Mouse (Mus musculus) heart, postnatal 4 days (tissue): ENCODE measurements around the gene Atxn1. TPM values are rescaled to one million over a fixed set of nuclear protein-coding genes. Genes with fewer than 3 reads are reported as not detected.

Source experiments
- DNase-seq: peaks from one replicate; pipeline ENCODE4 v3.0.0; 2021
- total RNA-seq, 2 experiments: library from RNA; stranded (reverse); gene quantifications; 2 replicates each; pipeline ENCODE4 v1.2.3; 2021

The Atxn1 gene
- total RNA-seq, 2 experiments from 2014 or later = 44.4 to 45.6 TPM

DNA sequence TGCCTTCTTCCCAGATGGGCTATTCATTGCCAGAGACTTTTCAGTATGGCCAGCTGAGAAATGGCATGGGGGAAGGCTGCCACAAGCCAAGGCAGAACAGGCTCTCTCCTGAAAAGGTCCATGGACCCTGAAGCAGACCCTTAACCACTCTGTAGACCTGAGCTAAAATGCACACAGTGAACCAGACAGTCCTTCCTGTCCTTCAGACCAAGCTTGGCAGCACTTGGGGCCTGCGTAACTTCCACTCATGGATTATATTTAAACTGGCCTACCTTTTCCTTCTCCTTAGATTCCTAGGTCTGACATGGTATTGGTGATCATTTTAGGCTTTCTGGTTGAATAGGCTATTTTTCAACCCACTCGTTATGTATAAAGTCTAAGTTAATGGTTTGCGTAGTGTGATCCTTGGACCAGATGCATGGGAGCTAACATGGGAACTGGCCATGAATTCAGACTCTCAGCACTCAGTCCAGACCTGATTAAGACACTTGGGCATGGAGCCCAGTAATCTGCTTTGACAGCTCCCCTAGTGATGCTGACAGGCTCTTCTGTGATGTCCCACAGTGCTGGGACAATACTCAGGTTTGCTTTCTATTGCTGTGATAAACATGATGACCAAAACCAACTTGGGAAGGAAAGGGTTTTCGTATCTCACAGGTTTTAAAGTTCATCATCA, 341.8 kb downstream of the Atxn1 start:
- DNase-seq = peak; percentile 72

DNA sequence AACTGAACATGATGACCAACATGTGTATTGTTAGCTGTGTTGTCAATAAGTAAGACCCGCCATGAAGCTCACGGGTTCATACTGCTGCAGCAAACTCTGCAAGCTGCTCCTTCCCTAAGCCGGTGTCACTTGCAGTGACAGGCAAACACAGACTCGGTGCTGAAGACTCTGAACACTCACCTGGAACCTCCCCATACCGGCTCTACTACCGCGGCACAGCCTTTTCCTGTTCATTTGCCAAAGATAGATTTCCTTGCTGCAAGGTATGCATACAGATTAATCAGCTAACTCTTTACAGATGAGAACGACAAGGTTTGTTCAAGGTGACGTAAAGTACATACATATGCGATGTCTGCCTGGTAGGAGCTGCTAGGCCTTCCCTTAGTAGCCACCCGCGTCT, 344.1 kb downstream of the Atxn1 start:
- DNase-seq = no peak

DNA sequence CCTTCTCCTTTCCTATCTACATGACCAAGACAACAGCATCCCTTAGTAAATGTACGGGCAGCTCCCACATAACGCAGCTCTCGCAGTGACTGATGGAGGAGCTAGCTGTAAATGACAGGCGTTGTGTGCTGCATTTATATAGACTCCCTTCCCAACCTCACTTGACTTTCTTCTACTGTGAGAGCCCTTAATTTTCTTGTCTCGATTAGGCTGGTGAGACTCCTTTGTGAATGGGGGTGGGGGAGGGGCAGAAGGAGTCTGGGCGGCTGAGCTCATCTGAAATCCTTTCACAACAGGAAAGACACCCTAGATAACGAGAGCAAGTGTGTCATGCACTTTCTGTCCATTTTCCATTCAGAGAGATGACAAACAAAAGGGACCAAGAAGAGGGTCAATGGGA, 344.5 kb downstream of the Atxn1 start:
- DNase-seq = no peak

DNA sequence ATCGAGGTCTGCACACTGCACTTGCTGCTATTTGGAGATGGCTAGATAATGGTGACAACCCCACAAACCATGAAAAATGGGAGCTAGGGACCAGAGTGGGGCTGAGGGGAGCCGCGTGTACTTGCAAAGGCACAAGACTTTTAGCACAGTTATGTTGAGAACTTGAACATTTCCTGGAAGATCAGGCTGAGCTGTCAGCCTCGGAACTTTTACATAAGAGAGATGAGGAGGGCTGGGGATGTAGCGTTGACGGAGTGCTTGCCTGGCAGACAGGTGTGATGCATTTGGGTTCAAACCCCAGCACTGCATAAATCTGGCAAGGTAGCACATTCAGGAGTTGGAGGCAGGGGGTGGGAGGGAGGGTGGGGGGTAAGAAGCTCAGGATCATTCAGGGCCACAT, 346.8 kb downstream of the Atxn1 start:
- DNase-seq = no peak

DNA sequence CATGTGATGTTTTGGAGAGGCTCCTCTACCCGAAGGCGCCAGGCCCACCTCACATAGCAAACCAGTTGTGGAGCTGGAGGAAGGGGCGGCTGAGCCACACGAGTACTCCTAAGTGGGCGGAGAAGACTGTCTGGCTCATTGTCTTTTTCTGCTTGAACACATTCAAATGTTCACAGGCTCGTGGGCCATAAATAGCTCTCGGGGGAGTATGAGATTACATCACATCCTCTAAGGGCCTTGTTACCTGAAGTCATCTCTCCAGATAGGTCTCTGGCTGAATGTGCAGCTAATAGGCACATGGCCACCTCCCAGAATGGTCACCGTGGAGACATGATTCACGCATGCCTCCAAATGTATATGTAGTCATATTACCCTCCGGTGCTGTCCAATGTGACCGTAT, 350.0 kb downstream of the Atxn1 start:
- no peak for DNase-seq

DNA sequence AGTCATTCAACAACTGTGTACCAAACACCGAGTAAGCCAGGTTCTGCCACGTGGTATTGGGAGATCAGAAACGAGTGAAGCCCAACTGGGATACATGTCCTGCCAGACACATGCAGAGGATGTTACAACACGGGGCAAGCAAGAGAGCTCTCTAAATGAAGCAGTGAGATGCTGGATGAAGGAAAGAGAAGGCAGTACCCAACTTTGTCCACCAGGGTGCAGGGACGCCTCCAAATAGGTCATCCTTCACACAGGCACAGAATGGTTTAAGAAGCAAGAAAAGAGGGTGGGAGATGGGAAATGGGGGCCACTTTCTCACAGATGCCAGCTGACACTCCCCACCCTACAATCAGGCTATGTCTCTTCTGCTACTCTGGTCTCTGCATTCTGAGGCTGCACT, 351.5 kb downstream of the Atxn1 start:
- peak; percentile 69 for DNase-seq

DNA sequence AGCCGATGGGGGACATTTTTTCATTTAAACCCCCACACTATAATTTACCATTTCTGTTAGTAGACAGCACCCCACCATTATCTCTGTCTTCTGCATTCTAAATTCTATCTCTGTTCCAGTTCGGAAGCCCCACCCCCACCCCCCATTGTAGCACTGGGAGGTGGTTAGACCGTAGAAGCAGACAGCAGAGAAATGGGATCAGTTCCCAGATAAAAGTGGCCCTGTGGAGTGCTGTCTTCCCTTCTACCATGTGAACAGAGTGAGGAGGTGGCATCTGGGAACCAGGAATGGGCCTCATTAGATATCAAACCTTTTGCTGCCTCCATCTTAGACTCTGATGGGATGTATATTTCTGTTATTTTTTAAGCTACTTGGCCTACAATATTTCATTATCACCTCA, 353.3 kb downstream of the Atxn1 start:
- no peak for DNase-seq

DNA sequence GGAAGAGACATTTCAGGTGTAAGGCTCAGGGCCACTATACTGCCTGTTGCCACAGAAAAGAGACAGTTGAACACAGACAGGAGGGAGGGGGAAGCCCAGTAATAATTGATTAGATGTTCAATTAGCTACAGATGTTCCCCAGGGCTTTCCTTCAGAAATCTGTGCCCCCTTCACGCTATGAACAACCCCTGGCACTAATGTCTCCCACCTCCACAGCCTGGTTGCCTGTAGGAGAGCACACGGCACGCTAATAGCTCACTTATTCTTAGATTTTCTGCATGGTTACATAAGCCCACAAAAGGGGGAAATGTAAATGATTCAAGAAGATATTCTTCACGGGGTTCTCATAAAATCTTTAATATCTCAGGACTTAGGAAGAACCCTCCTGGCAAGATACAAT, 355.3 kb downstream of the Atxn1 start:
- no peak for DNase-seq

DNA sequence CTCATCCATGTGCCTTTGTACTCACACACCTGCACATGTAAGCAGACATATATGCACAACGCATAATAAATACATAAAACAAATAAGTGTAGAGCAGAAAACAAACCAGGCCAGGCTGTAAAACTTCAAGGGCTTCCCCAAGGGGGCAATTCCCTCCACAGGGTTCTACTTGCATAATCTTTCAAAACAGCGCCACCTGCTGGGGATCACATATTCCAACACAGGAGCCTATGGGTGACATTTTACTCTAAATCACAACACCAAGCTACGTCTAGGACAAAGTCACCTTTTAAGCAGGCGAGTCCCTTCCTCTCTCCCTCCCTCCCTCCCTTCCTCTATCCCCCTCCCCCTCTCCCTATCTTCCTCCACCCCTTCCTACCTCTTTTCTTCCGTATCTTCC, 356.2 kb downstream of the Atxn1 start:
- DNase-seq = no peak

DNA sequence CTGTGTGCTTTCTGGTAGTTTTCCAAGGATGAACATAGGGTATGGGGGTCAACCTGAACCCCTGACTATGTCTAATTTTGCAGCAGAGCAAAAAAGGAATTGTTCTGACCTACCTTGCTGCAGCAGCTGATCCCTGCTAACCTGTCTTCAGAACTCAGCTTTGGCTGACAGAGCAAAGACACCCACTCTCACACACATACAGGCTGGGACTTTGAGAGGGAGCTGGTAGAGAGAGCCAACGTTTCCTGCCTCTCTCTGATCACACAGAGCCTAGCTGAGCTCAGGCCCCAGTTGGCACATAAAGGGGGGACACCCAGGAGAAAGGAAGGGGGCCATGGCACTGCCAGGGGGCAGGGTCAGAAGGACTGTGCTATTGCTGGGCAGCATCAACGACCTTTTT, 356.9 kb downstream of the Atxn1 start:
- DNase-seq = no peak

DNA sequence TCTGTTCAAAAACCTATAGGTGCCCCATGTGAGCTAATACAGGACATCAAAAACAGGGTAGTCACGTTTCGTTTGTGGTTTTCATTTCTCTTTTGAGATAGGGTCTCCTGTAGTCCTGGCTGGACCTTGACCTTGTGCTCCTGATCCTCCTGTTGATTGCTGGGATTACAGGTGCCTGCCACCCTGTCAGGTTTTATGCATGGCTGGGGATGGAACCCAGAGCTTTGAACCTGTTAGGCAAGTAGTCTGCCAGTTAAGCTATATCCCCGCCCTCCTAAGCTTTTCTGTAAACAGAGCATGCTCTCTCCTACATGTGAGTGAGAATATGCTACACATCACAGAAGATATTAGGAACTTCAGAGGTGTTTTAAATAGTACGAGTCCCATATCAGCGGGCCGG, 361.2 kb downstream of the Atxn1 start:
- DNase-seq = no peak

DNA sequence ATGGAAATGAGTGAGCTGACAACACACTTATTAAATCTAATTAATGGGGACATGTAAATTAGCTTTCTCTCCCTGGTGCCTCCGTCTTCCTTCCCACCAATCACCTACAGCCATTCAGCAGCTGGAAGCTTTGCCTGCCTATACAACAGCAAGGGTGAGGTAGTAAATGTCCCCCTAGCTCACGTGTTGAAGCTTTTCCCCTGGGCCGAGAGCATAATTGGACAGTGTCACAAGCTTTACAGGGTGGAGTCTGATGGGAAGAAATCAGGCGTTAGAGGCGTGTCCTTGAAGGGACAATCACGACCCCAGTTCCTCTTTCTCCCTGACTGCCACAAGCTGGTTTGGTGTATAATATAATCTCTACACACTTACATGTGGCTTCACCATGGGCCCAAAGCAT, 364.4 kb downstream of the Atxn1 start:
- DNase-seq = no peak

DNA sequence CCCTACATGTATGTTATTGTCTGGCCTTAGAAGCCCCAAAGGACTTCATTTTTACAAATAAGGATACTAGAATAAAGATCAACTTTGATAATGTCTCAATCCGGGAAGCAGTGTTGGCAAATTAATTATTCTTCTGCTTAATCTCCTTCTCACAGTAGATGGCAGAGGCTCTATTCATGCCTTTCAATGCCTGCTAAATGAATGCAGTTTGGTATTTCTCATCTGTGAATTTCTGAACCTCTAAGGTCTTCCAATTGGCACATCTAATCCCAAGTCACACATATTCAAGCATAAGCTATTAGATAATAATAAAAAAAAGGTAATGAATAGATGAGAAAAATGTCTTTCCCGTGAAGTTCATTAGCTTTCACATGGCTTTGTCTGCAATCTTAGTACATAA, 365.0 kb downstream of the Atxn1 start:
- no peak for DNase-seq

DNA sequence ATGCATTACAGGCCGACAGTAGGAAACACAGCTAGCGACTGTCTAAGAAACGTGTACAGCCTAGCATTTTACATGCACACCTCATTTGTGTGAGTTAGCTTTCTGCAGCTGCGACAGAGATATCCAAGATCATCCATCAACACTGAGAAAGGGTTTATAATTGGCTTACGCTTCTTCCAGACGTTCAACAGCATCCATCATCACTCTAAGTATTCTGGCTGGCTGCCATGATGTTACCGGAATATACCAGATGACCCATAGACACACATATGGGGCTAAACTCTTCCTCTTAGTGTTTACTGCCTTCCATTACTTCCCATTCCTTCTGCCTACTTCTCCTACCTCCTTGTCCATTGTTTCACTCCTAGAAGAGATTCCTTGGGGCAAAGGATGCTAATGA, 369.4 kb downstream of the Atxn1 start:
- no peak for DNase-seq

DNA sequence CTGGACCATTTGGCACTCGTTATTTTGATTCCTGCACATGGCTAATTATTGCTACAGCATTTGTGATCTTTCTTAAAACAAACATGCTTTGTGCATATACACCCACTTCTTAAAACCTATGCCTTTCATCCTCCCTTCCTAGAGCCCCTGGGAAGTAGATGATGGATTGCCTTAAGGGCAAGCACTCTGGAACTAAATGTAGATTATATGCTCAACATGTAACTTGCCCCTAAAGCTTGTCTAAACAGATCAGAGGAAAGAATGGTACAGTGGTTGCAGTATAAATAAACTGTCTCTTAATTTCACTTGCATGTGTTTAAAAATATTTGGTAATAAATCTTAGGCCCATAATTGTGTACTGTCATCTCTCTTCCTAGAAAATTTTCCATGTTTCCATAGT, 370.9 kb downstream of the Atxn1 start:
- no peak for DNase-seq

DNA sequence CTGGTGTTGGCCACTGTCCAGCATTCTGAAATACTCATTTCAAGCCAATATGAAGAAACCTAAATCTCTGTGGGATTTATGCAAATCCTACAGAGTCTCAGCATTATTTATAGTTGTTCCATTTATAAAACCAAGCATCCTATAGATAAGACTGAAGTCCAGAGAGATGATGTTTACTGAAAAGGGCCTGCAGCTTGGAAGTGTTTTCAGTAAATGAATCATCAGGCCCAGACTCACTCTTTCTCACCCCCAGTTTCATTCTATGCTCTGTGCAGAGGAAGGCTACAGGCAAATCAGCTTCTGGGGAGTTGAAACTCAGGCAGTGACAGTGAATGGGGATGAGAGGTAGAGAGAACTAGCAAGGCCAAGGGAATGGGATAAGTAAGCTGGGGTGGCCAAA, 373.9 kb downstream of the Atxn1 start:
- no peak for DNase-seq

DNA sequence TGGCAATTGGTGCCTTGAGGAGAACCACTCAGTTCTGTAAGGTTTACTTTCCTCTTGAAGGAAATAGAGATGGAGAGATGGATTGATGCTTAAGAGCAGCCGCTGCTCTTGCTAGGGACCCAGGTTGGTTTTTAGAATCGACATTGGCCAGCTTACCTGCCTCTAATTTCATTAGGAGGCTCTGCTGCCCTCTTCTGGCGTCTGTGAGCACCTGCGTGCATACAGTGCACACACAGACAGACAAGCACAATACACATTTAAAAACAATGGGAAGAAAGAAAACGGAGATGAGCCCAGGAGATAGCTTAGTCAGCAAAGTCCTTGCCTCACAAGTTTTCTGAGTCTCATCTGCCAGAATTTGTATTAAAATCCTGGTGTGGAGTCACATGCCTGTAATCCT, 381.7 kb downstream of the Atxn1 start:
- no peak for DNase-seq

DNA sequence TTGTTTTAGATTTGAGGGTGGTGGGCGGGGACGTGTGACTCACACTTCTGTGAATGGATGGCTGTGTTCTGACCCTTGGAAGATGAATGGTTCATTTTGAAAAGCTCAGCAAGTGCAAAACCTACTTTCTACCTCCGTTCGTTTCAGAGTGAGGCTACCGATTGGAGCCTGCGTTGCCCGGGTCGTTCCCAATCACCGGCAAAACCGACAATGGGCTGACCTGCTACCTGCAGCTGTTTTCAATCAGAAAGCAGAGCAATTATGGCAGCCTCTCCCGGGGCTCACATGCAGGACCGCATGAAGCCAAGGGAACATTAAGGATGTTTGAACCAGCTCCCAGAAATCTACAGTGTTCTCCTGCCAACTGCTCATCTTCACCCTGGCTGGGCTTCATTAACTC, 382.5 kb downstream of the Atxn1 start:
- no peak for DNase-seq

DNA sequence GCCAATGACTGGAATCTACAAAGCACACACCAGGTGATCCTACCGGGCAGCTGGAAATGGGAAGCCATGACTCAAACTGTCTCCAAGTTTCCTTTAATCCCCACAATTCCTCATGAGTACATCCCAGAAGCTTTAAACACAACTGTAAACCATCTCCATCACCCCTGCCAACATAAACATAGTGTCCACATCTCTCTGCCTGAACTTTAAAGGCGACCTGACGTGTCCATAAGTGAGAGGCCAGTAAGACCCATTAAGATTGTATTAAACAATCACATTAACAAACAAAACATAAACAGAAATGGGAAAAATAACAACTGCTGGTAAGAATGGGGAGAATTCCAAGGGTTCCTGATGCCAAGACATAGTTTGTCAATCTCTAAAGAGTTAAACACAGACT, 385.1 kb downstream of the Atxn1 start:
- DNase-seq = no peak

DNA sequence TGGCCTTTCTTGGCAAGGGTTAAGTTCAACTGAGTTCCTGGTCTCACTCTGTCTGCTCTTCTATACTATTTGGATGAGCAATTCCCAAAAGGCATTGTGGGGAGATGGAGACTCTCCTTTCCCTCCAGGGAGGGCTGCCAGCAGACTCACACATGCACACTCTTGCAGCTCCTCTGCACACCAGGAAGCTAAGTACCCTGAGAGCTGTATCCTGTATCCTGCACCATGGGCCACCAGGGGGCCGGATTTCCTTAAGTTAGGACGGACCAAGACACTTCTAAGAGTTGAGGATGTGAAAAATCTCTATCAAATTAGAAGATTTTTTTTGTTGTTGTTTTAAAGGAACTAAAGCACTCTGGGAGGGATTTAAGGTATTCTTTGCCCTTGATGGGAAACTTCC, 387.0 kb downstream of the Atxn1 start:
- peak; percentile 71 for DNase-seq

DNA sequence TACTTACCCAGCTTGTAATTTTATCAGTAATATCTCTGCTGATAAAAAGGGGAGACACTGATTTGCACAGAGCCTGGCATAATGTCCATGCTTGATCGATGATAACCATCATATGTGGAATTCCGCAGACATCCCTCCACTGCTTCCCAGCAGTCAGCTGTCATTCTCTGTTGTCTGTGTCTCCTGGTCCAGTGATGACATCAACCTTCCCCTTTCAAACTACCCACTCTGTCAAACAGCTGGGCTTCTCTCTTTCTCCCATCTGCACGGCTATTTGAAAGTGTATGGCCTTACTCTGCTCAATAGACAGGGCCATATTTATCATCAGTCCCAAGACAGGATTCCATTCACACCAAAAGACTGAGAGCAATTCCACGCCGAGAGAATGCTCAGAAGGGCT, 387.4 kb downstream of the Atxn1 start:
- DNase-seq = no peak

DNA sequence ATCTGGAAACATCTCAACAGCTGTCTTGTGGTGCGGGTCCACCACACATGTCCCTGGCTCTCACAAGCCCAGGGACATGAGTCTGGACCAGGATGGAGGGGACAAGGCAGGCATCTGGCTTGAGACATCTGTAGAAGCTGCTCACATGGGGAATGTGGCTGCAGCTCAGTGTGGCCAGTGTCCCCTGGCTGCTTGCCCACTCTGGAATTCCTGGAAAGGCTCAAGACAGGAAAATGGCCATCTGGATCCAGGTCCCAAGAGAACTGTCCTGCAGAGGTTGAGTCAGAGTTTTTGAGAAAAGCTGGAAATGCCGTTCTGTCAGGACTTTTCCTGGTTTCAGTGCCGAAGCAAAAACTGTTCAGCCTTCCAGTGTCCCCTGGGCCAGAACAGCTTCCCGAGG, 388.6 kb downstream of the Atxn1 start:
- DNase-seq = peak; percentile 91

DNA sequence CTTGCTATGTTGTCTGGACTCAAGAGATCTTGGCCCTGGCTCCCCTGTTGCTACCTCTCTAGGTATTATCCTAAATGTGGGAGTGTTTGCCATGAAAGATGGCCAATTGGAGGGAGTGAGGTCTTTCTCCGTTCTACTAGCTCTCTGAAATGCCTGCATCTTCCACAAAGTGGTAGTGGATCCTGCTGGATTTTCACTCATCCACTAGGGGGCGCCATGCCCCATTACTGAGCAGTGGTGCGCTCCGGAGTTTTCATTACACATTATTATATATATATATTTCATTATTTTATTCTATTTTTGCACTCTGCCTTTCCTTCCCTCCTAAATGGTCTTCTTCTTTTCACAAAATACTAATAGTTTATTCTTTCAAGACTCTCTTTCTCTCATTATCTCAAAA, 392.0 kb downstream of the Atxn1 start:
- DNase-seq = peak; percentile 83

DNA sequence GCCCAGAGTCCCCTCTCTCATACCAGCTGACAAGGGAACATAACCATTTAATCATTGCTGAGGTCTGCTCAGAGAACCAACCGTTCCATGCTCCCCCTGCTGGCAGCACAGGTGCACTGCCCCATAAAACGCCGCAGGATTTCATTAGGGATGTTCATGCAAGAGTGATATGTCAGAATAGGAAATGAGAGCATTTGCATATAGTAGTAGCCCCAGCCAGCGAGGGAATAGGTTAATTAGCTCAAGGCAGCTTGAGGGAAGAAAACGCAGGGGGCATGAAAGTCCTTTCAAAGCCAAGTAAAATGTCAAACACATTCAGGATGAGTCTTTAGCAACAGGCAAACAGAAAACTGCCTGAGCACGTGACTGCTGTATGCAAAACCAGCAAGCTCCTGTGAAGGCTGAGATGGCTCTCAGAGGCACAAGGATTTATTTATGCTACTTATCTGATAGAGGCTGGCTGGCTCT, 393.0 kb downstream of the Atxn1 start:
- DNase-seq = peak; percentile 90

DNA sequence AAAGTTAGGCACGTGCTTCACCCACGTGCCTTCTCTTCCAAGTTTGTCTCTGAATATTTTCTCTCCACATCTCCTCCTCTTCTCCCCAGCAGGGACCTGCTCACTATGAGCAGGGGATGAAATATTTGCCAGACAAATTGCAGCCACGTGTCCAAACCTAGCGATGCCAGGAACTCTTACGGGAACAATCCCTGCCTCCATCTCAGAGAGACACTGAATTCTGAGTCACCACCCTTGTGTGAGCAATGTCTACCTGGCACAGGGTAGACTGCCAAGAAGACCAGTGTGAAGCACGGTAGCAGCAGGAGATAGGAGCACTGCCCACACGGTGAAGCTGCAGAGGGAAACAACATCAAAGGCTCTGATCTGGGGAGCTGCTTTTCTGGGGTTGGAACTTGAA, 394.9 kb downstream of the Atxn1 start:
- DNase-seq = peak; percentile 29
